Mouse (Mus musculus): ENCODE measurements around the gene B4galt4. TPM values are rescaled to one million over a fixed set of nuclear protein-coding genes. Genes with fewer than 3 reads are reported as not detected.
A peak's percentile ranks its signal among the peaks of the same experiment; 100 is the strongest.
"Not testable (repeated sequence)": the region's sequence is repeated elsewhere in the genome, so short reads cannot be mapped to it uniquely, and the experiment has no call there.

The B4galt4 gene
- 10 to 100 TPM; 21.5 to 23.0 TPM for total RNA-seq (2021)
- long read RNA-seq, experiment 1, transcript B4galt4-201 (7 exons, 2,304 nt), result major isoform, 18 of 39 reads
- long read RNA-seq, experiment 1, transcript B4galt4-205 (7 exons, 2,168 nt), result minor isoform, 7 of 39 reads
- long read RNA-seq, experiment 1, partial matches to known transcripts, result 8 of 39 reads
- long read RNA-seq, experiment 1, other reads (novel, unspliced or antisense), result 5 of 39 reads
- long read RNA-seq, experiment 2, transcript B4galt4-201 (7 exons, 2,304 nt), result major isoform, 13 of 31 reads
- long read RNA-seq, experiment 2, transcript B4galt4-205 (7 exons, 2,168 nt), result minor isoform, 5 of 31 reads
- long read RNA-seq, experiment 2, partial matches to known transcripts, result 11 of 31 reads
- long read RNA-seq, experiment 2, other reads (novel, unspliced or antisense), result 1 of 31 reads

- DNase-seq (ENCODE audit: low spot score in 2 of 2), result peak; percentile 79 to 88
These were observed at the start of gene B4galt4 for GRCm38 (mm10) chr16:38742113-38742658. Gene B4galt4 (plus strand): TSS chr16:38742264.

- no peak for DNase-seq (ENCODE audit: low spot score in 2 of 2)
These were observed 47.0 kb upstream of the B4galt4 start for GRCm38 (mm10) chr16:38694906-38695540.

GRCm38 (mm10) chr16:38695557-38695956, 46.5 kb upstream of the B4galt4 start:
- DNase-seq (ENCODE audit: low spot score in 2 of 2), result no peak

DNA sequence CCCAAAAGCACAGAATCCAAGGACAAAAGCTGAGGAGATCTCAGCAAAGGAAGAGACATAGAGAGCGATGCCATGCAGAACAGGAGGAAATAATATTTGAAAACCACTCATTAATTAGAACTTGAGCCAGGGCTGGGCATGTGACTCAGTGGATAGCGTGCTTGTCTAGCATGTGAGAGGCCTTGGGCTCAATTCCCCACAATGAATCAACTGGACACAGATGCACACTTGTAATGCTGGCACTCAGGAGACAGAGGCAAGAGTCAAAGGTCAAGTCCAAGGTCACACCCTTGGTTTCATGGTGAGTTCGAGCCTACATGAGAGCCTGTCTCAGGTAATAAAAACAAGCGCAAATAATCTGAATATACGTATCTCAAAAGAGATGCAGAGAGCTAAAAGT, 44.5 kb upstream of the B4galt4 start:
- DNase-seq (ENCODE audit: low spot score in 2 of 2), result no peak

DNA sequence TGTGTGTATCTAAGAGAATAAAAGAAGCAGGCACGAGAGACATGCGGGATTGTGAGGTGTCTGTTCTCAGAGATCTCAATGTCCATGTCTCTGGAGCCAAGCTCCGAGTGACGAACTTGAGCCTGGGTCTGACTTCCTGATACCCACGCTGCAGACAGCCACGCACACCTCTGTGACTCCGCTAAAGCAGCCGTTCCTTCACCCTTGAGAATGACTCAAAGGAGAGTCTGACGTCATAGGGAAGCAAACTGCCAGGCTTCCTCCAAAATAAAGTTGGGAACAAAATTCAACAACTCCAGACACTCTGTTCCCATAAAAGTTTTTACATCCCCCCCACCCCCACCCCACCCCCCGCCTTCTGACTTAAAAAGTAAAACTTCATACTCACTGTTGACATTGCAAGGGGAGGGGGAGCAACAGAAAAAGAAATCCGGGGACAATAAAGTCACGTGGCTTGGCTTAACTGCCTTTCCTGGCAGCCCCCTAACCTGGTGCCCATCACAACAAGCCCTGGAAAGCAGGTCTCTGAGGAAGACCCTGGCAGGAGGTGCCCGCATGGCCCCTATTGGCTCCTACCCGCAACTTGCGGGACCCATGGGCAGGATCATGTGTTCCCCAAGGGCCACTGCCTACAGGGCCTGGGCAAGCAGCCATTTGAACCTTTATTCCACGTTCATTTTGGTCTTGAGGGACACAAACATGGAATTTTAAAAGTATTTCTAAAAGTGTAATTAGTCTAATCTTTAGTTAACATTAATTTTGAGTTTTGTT, 41.5 kb upstream of the B4galt4 start:
- DNase-seq (ENCODE audit: low spot score in 2 of 2), result no peak

DNA sequence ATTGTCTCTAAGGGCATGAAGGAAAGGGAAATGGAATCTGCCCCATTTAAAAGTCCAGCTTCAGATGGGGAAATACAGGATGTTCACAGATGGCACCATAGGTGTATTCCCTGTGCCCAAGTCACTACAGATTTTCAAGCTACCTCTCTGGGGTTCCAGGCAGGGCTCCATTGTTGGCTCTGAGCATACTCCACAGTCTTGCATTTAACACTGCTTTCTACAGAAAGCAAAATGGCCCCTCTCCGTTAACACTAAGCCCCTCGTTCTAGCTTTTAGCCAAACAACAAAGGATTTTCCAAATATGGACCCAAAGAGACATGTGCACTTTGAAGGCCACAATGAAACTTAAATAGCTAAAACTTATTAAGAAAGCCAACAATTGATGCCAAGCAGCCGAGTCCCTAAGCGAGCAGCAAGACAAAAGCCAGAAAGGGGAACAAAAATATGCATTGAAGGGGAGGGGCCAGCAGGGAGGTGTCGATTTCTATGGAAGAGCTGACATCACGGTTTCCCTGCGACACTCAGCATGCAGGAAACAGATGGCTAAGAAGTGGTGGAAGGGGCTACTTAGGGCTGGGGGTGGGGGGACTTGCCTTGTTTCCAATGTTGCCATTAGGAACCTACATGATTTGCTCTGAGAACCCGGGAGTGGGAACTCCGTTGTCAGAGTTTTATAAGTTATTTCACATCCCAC, 40.4 kb upstream of the B4galt4 start:
- no peak for DNase-seq (ENCODE audit: low spot score in 2 of 2)

- no peak for DNase-seq (ENCODE audit: low spot score in 2 of 2)
These were observed 39.7 kb upstream of the B4galt4 start for GRCm38 (mm10) chr16:38702316-38702715.

GRCm38 (mm10) chr16:38703501-38703900, 38.6 kb upstream of the B4galt4 start:
- DNase-seq (ENCODE audit: low spot score in 2 of 2), result no peak

- DNase-seq (ENCODE audit: low spot score in 2 of 2), result peak in 1 of 2 experiments; percentile 38
These were observed 36.4 kb upstream of the B4galt4 start for GRCm38 (mm10) chr16:38705531-38706281.

- no peak for DNase-seq (ENCODE audit: low spot score in 2 of 2)
These were observed 35.3 kb upstream of the B4galt4 start for GRCm38 (mm10) chr16:38706782-38707181.

DNA sequence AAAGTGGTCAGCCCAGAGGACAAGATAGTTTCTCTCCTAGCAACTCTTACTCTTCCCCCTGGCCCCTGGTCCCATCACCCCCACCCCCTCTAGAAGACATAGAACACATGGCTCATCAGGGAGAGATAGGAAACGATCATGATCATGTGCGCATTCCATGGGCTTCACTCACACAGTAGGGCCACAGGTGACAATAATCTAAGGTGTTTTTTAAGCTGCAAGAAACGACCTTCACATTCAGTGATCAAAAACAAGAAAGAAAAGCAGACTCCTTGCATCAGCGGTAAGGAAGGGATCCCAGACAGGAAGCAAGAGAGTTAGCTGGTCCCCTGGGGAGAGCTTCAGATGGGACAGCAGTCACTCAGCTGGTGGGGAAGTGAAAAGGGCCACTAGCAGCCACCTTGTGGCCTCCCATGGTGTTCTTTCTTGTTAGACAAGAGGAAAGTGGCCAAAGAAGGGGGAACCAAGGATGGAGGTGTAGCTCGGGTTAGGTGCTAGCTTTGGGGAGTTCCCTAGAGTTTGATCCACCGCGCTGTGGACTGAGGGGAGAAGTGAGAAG, 33.0 kb upstream of the B4galt4 start:
- DNase-seq (ENCODE audit: low spot score in 2 of 2), result no peak

DNA sequence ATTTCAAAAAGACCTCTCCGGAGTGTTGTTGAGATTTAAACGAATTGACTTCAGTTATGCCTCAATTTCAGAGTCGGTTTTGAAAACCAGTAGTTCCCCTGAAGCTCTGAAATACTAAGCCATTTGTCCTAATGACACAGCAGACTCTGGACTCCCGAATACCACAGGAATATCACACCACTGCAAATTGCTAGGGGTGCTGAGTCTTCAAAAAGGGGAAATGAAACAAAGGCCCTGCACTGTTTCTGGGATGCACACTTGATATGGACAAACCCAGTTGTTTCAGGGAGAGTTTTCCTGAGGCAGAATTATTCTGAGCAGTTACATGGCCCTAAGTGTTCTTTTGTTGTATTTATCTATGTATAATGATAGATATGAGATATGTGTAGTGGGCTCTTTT, 30.8 kb upstream of the B4galt4 start:
- DNase-seq (ENCODE audit: low spot score in 2 of 2), result no peak

GRCm38 (mm10) chr16:38712105-38712504, 30.0 kb upstream of the B4galt4 start:
- DNase-seq (ENCODE audit: low spot score in 2 of 2), result no peak

DNA sequence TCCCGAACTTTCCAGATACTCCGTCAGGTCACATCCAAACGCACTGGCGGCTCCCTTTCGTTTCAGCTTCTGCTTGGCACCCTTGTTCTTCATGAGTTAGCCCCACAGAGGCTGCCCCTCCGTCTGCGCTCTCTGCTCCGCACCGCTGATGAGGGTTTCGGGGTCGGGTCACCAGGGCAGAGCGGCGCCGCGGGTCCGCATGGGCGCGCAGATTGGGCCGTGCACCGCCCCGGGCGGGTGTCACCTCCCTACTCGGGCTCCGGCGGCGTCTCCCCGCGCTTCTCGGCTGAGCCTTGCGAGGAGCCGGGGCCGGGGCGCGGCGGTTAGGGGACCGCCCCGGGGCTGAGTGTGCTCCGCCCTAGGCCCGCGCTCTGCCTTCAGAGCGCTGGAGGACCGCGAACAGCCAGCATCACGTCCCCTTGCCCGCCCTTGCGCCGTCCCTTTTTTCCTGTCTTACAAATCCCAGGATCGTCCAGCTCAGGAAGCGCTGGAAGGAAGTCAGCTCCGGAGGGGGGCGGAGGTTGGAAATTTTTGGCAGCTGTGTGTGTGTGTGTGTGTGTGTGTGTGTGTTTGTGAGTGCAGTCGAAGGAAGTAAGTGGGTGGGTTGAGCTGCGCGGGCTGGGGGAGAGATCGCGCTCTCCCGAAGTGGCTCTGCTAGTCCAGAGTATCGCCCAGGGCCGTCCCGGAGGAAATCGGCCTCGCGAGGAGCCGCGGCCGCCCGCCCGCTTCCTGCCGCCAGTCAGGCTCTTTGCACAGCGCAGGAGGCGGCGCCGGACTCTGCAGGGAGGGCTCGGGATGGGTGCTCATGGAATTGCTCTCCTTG, 29.3 kb upstream of the B4galt4 start, which contains the start of gene Arhgap31:
Arhgap31 (minus strand) TSS at position 694 of the 823 bp plus-strand sequence.
- DNase-seq (ENCODE audit: low spot score in 2 of 2), result peak; percentile 63 to 74

GRCm38 (mm10) chr16:38713404-38714258, 28.4 kb upstream of the B4galt4 start:
- DNase-seq (ENCODE audit: low spot score in 2 of 2), result no peak

DNA sequence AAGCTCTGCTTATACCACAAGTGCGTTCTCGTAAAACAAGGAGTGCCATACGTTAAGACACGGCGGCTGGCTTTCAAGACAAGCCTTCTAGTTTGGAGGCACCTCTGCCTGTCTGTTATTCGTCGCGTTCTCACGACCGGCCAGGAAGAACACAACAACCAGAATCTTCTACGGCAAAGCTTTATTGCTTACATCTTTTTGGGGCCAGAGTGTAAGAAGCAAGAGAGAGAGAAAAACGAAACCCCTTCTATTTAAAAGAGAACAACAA, 27.9 kb upstream of the B4galt4 start:
- not testable (repeated sequence) for DNase-seq (ENCODE audit: low spot score in 2 of 2)

GRCm38 (mm10) chr16:38721377-38721776, 20.7 kb upstream of the B4galt4 start:
- no peak for DNase-seq (ENCODE audit: low spot score in 2 of 2)

DNA sequence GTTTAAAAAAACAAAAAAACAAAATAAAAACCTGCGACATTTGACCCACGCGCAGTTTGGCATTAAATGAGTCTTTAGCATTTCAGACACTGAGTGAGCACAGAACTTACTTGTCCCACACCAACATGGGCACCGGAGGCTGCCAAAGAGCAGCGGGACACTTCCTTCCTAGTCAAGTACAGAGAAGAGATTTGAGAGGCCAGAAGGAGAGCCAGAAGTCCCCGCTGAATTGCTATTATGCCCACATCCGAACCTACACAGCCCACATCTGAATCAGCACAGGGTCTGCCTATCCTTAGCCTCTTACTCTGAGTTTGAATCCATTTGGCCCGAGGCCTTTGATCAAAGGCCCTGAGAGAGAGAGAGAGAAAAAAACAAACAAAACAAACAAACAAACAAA, 17.8 kb upstream of the B4galt4 start:
- no peak for DNase-seq (ENCODE audit: low spot score in 2 of 2)
